Mouse (Mus musculus): Measurements from ENCODE around the gene Fbxl16.

DNA sequence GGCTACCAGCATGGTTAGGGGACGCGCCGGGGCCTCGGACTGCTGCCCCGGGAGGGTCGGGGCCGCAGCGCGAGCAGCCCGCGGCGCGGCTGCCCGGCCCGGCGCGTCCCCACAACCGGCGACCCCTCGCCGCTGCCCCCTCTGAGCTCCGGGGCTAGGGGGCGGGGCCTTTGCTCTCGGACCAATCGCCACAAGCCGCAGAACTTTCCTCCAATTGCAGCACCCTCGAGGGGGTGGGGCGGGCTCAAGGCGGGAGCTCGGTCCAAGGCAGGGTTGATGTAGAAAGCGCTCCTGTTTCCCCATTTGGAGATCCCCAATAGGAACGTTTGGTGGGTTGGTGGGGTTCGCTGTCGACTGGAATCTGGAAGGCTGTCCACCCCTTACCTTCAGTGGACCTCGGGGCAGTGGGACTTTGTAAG, 11.9 kb upstream of the Fbxl16 start, which contains the start of gene Metrn:
- TF ChIP-seq POLR2AphosphoS5 (IDR thresholded peaks at IDR 0.05; ENCODE audit: insufficient replicate concordance, low read depth, low read length) (no peak), CTCF (IDR thresholded peaks at IDR 0.05; ENCODE audit: low read depth, low read length) (no peak), GATA1 (IDR thresholded peaks at IDR 0.05; ENCODE audit: borderline replicate concordance, low read length) (no peak), TAL1 (conservative IDR thresholded peaks at IDR 0.05; ENCODE audit: low read depth, low read length) (no peak), GATA2 (IDR thresholded peaks at IDR 0.05; ENCODE audit: borderline replicate concordance, low read depth, low read length) (no peak)
